Mouse (Mus musculus) heart, postnatal 0 days (tissue): ENCODE measurements at regions not wholly inside any gene's neighbourhood (a gene's known extent, or its start where the extent isn't known, plus 50 kb on each side); places are given as distances from the start of the nearest gene placed in this dataset.

Source experiments
- ATAC-seq: fragments of 200-750 bp; cut with Nextera tagmentation; 2 replicates; pipeline ENCODE4 v1.8.0; 2017; ENCODE audit warnings: low read depth, moderate number of reproducible peaks, moderate library complexity; ENCODE audit not compliant: insufficient read depth
- DNase-seq: peaks from one replicate; pipeline ENCODE4 v3.0.0-alpha.2; 2016; ENCODE audit warnings: low spot score
- H3K27ac ChIP-seq: fragments of 300-500 bp; sonication (generic); 2 replicates; pipeline ENCODE4 v1.5.1; 2014; ENCODE audit warnings: low read depth, mild to moderate bottlenecking
- H3K27me3 ChIP-seq: fragments of 300-500 bp; sonication (generic); 2 replicates; pipeline ENCODE4 v1.6.1; 2014; ENCODE audit warnings: low read length, mixed read lengths; ENCODE audit not compliant: control insufficient read depth, insufficient read depth
- H3K36me3 ChIP-seq: fragments of 300-500 bp; sonication (generic); replicated peaks from 2 replicates; pipeline ENCODE4 v1.6.1; 2014; ENCODE audit warnings: low read length, mixed read lengths; ENCODE audit not compliant: control insufficient read depth, insufficient read depth
- H3K4me1 ChIP-seq: fragments of 300-500 bp; sonication (generic); 2 replicates; pipeline ENCODE4 v1.6.1; 2014; ENCODE audit warnings: antibody characterized with exemption; ENCODE audit not compliant: control insufficient read depth, insufficient read depth
- H3K4me2 ChIP-seq: fragments of 300-500 bp; sonication (generic); 2 replicates; pipeline ENCODE4 v1.6.1; 2014; ENCODE audit warnings: low read depth, mild to moderate bottlenecking, low read length, moderate library complexity
- H3K4me3 ChIP-seq: fragments of 300-500 bp; sonication (generic); 2 replicates; pipeline ENCODE4 v1.5.1; 2014; ENCODE audit warnings: low read depth, low read length
- H3K9ac ChIP-seq: fragments of 300-500 bp; sonication (generic); replicated peaks from 2 replicates; pipeline ENCODE4 v1.6.1; 2014; ENCODE audit warnings: low read depth, low read length, mixed read lengths
- H3K9me3 ChIP-seq: fragments of 300-500 bp; sonication (generic); replicated peaks from 2 replicates; pipeline ENCODE4 v1.6.1; 2016; ENCODE audit warnings: low read length; ENCODE audit not compliant: control insufficient read depth
- CTCF ChIP-seq: IDR thresholded peaks from 2 replicates; pipeline ENCODE4 v1.5.1; 2016; ENCODE audit warnings: antibody characterized with exemption, control low read depth, low read depth
- EP300 ChIP-seq: IDR thresholded peaks from 2 replicates; pipeline ENCODE4 v1.6.1; 2016; ENCODE audit warnings: antibody characterized with exemption, low read depth
- WGBS: fragments of 180-500 bp; shearing (Covaris S2); extraction: QIAGEN DNeasy Blood & Tissue Kit; methylation state at CpG from one replicate; pipeline ENCODE4 v1.1.7; 2014; 5-methylcytosine and 5-hydroxymethylcytosine counted together

GRCm38 (mm10) chr5:102373972-102374755 lies 107.0 kb upstream of the Arhgap24 start:
- TF ChIP-seq CTCF (no peak), EP300 (no peak)
- ATAC-seq (no peak), DNase-seq (no peak)
- Histone ChIP-seq H3K9me3 (no peaks in the 10 kb centered on the region), H3K36me3 (no peaks in the 10 kb centered on the region), H3K27ac (no peak overlapping the region), H3K9ac (no peak overlapping the region), H3K4me2 (no peak overlapping the region), H3K4me1 (no peaks in the 10 kb centered on the region), H3K27me3 (no peaks in the 10 kb centered on the region), H3K4me3 (no peak overlapping the region)
- 72% methylated on average over 11 of the region's 11 CpGs for WGBS

GRCm38 (mm10) chr5:102375339-102375738 lies 105.9 kb upstream of the Arhgap24 start:
- Histone ChIP-seq H3K9ac (no peak overlapping the region), H3K4me3 (no peak overlapping the region), H3K36me3 (no peaks in the 10 kb centered on the region), H3K27ac (no peak overlapping the region), H3K9me3 (no peaks in the 10 kb centered on the region), H3K4me1 (no peaks in the 10 kb centered on the region), H3K27me3 (no peaks in the 10 kb centered on the region), H3K4me2 (no peak overlapping the region)
- TF ChIP-seq EP300: no peak
- 67% methylated on average over 2 of the region's 2 CpGs for WGBS
- no peak for ATAC-seq
- no peak for DNase-seq

- no peaks in the 10 kb centered on the region for H3K27me3 ChIP-seq
- no peak for DNase-seq
- no peak overlapping the region for H3K9ac ChIP-seq
- WGBS: 71% methylated on average over 3 of the region's 3 CpGs
- no peak overlapping the region for H3K4me2 ChIP-seq
- ATAC-seq: no peak
- no peaks in the 10 kb centered on the region for H3K36me3 ChIP-seq
- H3K4me3 ChIP-seq: no peak overlapping the region
- no peaks in the 10 kb centered on the region for H3K4me1 ChIP-seq
- no peaks in the 10 kb centered on the region for H3K9me3 ChIP-seq
- no peak overlapping the region for H3K27ac ChIP-seq
- TF ChIP-seq EP300: no peak
- no peak for TF ChIP-seq CTCF
These were observed 87.2 kb upstream of the Arhgap24 start for GRCm38 (mm10) chr5:102393941-102394340.

GRCm38 (mm10) chr5:102395608-102396146 lies 85.5 kb upstream of the Arhgap24 start:
- no peaks in the 10 kb centered on the region for H3K4me1 ChIP-seq
- H3K9me3 ChIP-seq: no peaks in the 10 kb centered on the region
- whole genome bisulfite sequencing: 49% methylated on average over 11 of the region's 11 CpGs
- ATAC-seq (no peak), DNase-seq (no peak)
- H3K27ac ChIP-seq: no peak overlapping the region; the same call in 1 of the 2 replicates
- TF ChIP-seq EP300: no peak
- no peak for TF ChIP-seq CTCF
- H3K27me3 ChIP-seq: no peaks in the 10 kb centered on the region
- no peak overlapping the region for H3K4me2 ChIP-seq
- H3K4me3 ChIP-seq: no peak overlapping the region
- no peaks in the 10 kb centered on the region for H3K36me3 ChIP-seq
- H3K9ac ChIP-seq: no peak overlapping the region

- no peaks in the 10 kb centered on the region for H3K36me3 ChIP-seq
- H3K4me1 ChIP-seq: no peaks in the 10 kb centered on the region
- no peak overlapping the region for H3K9ac ChIP-seq
- no peaks in the 10 kb centered on the region for H3K27me3 ChIP-seq
- no peak overlapping the region for H3K4me3 ChIP-seq
- H3K27ac ChIP-seq: no peak overlapping the region
- DNase-seq (no peak), ATAC-seq (no peak)
- TF ChIP-seq EP300 (no peak), CTCF (no peak)
- 72% methylated on average over 4 of the region's 4 CpGs for WGBS
- H3K4me2 ChIP-seq: no peak overlapping the region
- no peaks in the 10 kb centered on the region for H3K9me3 ChIP-seq
These were observed 82.2 kb upstream of the Arhgap24 start for GRCm38 (mm10) chr5:102399006-102399405.

- no peak overlapping the region for H3K27ac ChIP-seq
- DNase-seq (no peak), ATAC-seq (no peak)
- no peaks in the 10 kb centered on the region for H3K27me3 ChIP-seq
- no peaks in the 10 kb centered on the region for H3K9me3 ChIP-seq
- no peak overlapping the region for H3K4me3 ChIP-seq
- no peak overlapping the region for H3K9ac ChIP-seq
- H3K4me2 ChIP-seq: no peak overlapping the region
- no peaks in the 10 kb centered on the region for H3K4me1 ChIP-seq
- WGBS: 74% methylated on average over 5 of the region's 5 CpGs
- no peaks in the 10 kb centered on the region for H3K36me3 ChIP-seq
- TF ChIP-seq CTCF: no peak
- no peak for TF ChIP-seq EP300
These were observed 63.5 kb upstream of the Arhgap24 start for GRCm38 (mm10) chr5:102417642-102418041.
